Mouse (Mus musculus) neural tube, embryonic 14.5 days (tissue): ENCODE measurements around the gene Safb. TPM values are rescaled to one million over a fixed set of nuclear protein-coding genes. Genes with fewer than 3 reads are reported as not detected.

Experiments
- ATAC-seq: fragments of 200-750 bp; cut with Nextera tagmentation; 2 replicates; pipeline ENCODE4 v1.8.0; 2017; ENCODE audit warnings: low read depth, mild to moderate bottlenecking, moderate TSS enrichment, moderate library complexity
- H3K27ac ChIP-seq: fragments of 300-500 bp; sonication (generic); 2 replicates; pipeline ENCODE4 v1.5.1; 2014; ENCODE audit warnings: low read depth, mild to moderate bottlenecking, control low read depth, low read length, moderate library complexity, mixed read lengths
- H3K27me3 ChIP-seq: fragments of 300-500 bp; sonication (generic); 2 replicates; pipeline ENCODE4 v1.6.1; 2014; ENCODE audit warnings: low read length; ENCODE audit not compliant: control insufficient read depth, insufficient read depth
- H3K36me3 ChIP-seq: fragments of 300-500 bp; sonication (generic); 2 replicates; pipeline ENCODE4 v1.6.1; 2014; ENCODE audit warnings: low read length, mixed read lengths; ENCODE audit not compliant: control insufficient read depth, insufficient read depth
- H3K4me1 ChIP-seq: fragments of 300-500 bp; sonication (generic); 2 replicates; pipeline ENCODE4 v1.6.1; 2014; ENCODE audit warnings: low read length; ENCODE audit not compliant: control insufficient read depth, insufficient read depth
- H3K4me2 ChIP-seq: fragments of 300-500 bp; sonication (generic); 2 replicates; pipeline ENCODE4 v1.6.1; 2014; ENCODE audit warnings: mild to moderate bottlenecking, low read depth, low read length, control low read depth
- H3K4me3 ChIP-seq: fragments of 300-500 bp; sonication (generic); 2 replicates; pipeline ENCODE4 v1.5.1; 2014; ENCODE audit warnings: low read depth, low read length, control low read depth, mixed read lengths
- H3K9ac ChIP-seq: fragments of 300-500 bp; sonication (generic); replicated peaks from 2 replicates; pipeline ENCODE4 v1.6.1; 2014; ENCODE audit warnings: low read depth, mild to moderate bottlenecking, control low read depth, low read length, mixed read lengths
- H3K9me3 ChIP-seq: fragments of 300-500 bp; sonication (generic); 2 replicates; pipeline ENCODE4 v1.6.1; 2016; ENCODE audit warnings: low read length; ENCODE audit not compliant: control insufficient read depth
- WGBS: fragments of 180-500 bp; shearing (Covaris S2); extraction: QIAGEN DNeasy Blood & Tissue Kit; methylation state at CpG from one replicate; pipeline ENCODE4 v1.1.7; 2014; 5-methylcytosine and 5-hydroxymethylcytosine counted together
- polyA plus RNA-seq: library from polyadenylated mRNA; unstranded; fragments of >200 nt; fragmentation: Nextera tagmentation; extraction: Ambion mirVana; gene quantifications from 2 replicates; pipeline ENCODE4 v1.2.1, GENCODE M21; 2014

Safb gene
- polyA plus RNA-seq, 1 experiment from 2014 or later = 80.9 TPM

DNA sequence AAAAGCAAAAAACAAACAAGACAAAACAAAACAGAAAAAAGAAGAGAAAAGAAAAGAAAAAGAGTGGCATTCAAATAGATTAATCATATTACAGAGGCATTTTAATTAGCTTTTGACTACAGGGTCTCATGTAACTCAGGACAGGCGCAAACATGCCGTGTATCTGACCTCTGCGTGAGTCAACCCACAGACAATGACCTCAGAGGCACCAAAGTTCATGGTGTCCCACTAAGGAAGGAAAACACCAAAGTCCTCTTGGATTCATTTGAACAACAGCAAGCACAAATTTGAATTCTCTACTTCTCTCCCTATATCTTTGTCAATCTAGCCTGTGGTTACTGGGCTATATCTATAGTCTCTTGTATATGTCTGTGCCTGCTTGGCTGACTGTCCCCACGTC is 58.6 kb downstream of the Safb start:
- Histone ChIP-seq H3K4me1 (no peaks in the 10 kb centered on the region), H3K36me3 (no peaks in the 10 kb centered on the region), H3K9me3 (no peaks in the 10 kb centered on the region), H3K4me3 (no peak overlapping the region), H3K27ac (no peak overlapping the region), H3K27me3 (no peaks in the 10 kb centered on the region), H3K9ac (no peak overlapping the region), H3K4me2 (no peak overlapping the region)
- WGBS = 83% methylated on average over 4 of the region's 4 CpGs
- ATAC-seq = no peak

DNA sequence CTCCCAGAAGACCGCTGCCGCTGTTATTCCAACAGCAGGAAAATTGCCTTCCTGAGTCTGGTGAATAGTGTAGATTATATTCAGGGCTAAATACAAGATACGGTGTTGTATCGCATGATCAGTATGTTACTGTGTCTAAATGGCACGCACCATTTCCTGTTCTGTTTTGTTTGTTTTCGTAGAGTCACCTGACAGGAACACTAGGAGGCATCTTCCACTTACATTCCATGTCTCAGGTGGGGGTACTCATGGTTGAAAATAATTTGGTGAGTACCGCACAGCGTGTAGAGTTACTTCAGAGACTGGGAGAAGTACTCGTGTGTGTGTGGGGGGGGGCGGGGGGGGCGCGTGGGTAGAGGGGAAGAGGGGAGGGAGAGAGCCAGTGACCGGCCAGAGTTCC is 62.9 kb downstream of the Safb start:
- Histone ChIP-seq H3K9ac (no peak overlapping the region), H3K4me1 (no peaks in the 10 kb centered on the region), H3K27me3 (no peaks in the 10 kb centered on the region), H3K9me3 (no peaks in the 10 kb centered on the region), H3K27ac (no peak overlapping the region), H3K4me3 (no peak overlapping the region), H3K4me2 (no peak overlapping the region), H3K36me3 (no peaks in the 10 kb centered on the region)
- WGBS = 71% methylated on average over 10 of the region's 13 CpGs
- ATAC-seq = no peak

DNA sequence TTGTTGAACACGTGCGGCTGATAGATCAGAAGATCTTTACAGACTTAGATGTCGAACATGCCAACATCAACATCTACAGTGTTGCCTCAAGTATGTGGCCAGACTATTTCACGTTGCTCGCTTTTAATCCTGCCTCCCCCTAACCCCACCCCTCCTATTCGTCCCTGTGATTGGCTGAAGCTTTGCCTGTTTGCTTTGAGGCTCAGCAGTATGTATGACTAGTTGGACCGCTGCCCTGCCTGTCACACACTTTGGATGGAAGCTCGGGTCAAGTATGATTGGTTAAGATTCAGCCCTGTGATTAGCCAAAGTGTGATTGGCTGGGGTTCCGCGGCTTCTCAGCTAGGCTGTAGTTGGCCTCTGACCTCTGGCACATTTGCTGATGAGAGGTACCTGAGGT is 67.2 kb downstream of the Safb start:
- no peak overlapping the region for H3K4me3 ChIP-seq
- WGBS = 29% methylated on average over 10 of the region's 10 CpGs
- no peak overlapping the region for H3K4me2 ChIP-seq
- no peaks in the 10 kb centered on the region for H3K4me1 ChIP-seq
- ATAC-seq = no peak; the same call in 1 of the 2 replicates
- H3K36me3 ChIP-seq = no peaks in the 10 kb centered on the region
- no peaks in the 10 kb centered on the region for H3K9me3 ChIP-seq
- no peak overlapping the region for H3K27ac ChIP-seq
- no peaks in the 10 kb centered on the region for H3K27me3 ChIP-seq
- H3K9ac ChIP-seq = no peak overlapping the region

DNA sequence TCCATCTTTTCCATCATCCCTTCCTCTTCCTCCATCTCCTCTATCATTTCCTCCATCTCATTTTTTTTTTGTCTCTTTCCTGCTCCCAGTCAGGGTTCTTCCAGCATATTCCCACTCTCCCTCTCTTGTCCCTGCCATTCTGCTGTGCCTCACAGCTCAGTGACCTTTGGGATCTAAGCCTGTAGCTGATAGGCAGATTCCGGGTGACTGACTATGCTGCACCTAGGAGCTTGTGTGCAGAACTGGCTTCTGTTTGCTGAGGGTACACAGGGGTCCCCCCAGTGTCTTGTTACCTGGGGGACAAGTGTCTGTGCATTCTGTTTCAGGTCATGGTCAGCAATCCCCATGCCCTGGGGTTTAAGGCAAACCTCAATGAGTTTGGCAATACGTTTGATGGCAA is 70.1 kb downstream of the Safb start:
- Histone ChIP-seq H3K4me3 (no peak overlapping the region), H3K9me3 (no peaks in the 10 kb centered on the region), H3K27me3 (no peaks in the 10 kb centered on the region), H3K27ac (no peak overlapping the region), H3K9ac (no peak overlapping the region), H3K4me1 (no peaks in the 10 kb centered on the region), H3K4me2 (no peak overlapping the region), H3K36me3 (no peaks in the 10 kb centered on the region)
- ATAC-seq = no peak
- 76% methylated on average over 2 of the region's 2 CpGs for WGBS

DNA sequence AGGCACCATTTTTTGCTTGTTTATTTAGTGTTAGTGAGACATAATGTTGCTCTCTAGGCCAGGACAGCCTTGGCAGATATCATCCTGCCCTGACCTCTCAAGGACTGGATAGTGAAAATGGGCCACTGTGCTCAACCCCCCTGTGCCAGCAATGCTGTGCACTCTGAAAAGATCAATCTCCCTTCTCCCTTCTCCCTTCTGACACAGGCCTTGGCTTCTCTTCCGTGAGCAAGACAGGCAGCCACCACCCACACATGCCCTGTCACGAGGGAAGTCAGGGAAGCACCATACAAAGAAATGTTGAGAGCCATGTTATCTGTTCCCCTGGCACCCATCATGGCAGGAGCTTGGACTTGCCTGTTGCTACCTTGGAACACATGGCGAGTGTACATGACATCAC is 70.7 kb downstream of the Safb start:
- no peak overlapping the region for H3K27ac ChIP-seq
- H3K9ac ChIP-seq = no peak overlapping the region
- H3K9me3 ChIP-seq = no peaks in the 10 kb centered on the region
- no peak for ATAC-seq
- no peak overlapping the region for H3K4me2 ChIP-seq
- no peaks in the 10 kb centered on the region for H3K27me3 ChIP-seq
- no peak overlapping the region for H3K4me3 ChIP-seq
- H3K4me1 ChIP-seq = no peaks in the 10 kb centered on the region
- no peaks in the 10 kb centered on the region for H3K36me3 ChIP-seq
- WGBS = 79% methylated on average over 3 of the region's 3 CpGs

Other genes with a start within 250 kb of the Safb start
- gene Ptprs, start 108.3 kb upstream of the Safb start, polyA plus RNA-seq = 255 and 266 TPM in 2 replicates
- gene Znrf4, start 72.4 kb upstream of the Safb start, polyA plus RNA-seq = not detected in 2 replicates
- 1.5 and 1.9 TPM in 2 replicates for gene Gm20219, start 30.4 kb upstream of the Safb start, polyA plus RNA-seq
- gene Safb2, start 240 bp upstream of the Safb start, polyA plus RNA-seq = 56.2 and 58.4 TPM in 2 replicates
- gene 2410015M20Rik, start 24.9 kb downstream of the Safb start, polyA plus RNA-seq = 177 and 190 TPM in 2 replicates
- 1,033 and 1,098 TPM in 2 replicates for gene Rpl36, start 28.6 kb downstream of the Safb start, polyA plus RNA-seq
- gene Lonp1, start 42.1 kb downstream of the Safb start, polyA plus RNA-seq = 40.7 and 45.6 TPM in 2 replicates
- gene Catsperd, start 43.3 kb downstream of the Safb start, polyA plus RNA-seq = 2.6 and 3.7 TPM in 2 replicates
- 93.6 and 95.9 TPM in 2 replicates for gene Ranbp3, start 88.5 kb downstream of the Safb start, polyA plus RNA-seq
- 570 and 693 TPM in 2 replicates for gene Ndufa11, start 132.9 kb downstream of the Safb start, polyA plus RNA-seq
- 16.9 and 19.4 TPM in 2 replicates for gene Vmac, start 133.2 kb downstream of the Safb start, polyA plus RNA-seq
- gene Nrtn, start 172.7 kb downstream of the Safb start, polyA plus RNA-seq = 1.9 and 2.9 TPM in 2 replicates
- gene Dus3l, start 179.9 kb downstream of the Safb start, polyA plus RNA-seq = 79.0 and 81.0 TPM in 2 replicates
- 0.53 and 0.70 TPM in 2 replicates for gene Prr22, start 185.4 kb downstream of the Safb start, polyA plus RNA-seq
- gene Rfx2, start 246.2 kb downstream of the Safb start, polyA plus RNA-seq = 3.6 and 4.6 TPM in 2 replicates